21 mouse cellular contexts compared by ENCODE assay signal in genomic region chr9:107260429-107260828, GRCm38 (mm10). TPM values are rescaled to one million over a fixed set of nuclear protein-coding genes. Genes with fewer than 3 reads are reported as not detected.
A peak's percentile ranks its signal among the peaks of the same experiment; 100 is the strongest.
DNase-seq lines count a peak whose midpoint lies in the region; ATAC-seq and TF ChIP-seq lines count a peak whose summit lies in the region.
"Had no signal": no experiment of that assay in that cellular context is flagged by ENCODE, and none has a peak within 500 bp of the region (broad histone marks: within the 10 kb centered on the region; RNA-seq: fewer than 3 reads in every experiment).

No protein-coding gene starts in this region.

- H3K27me3 ChIP-seq in heart, embryonic 14.5 days (ENCODE audit: control insufficient read depth, insufficient read depth, low read length), result no peaks in the 10 kb centered on the region
- H3K27me3 ChIP-seq: embryonic facial prominence, embryonic 15.5 days; kidney, embryonic 15.5 days; limb, embryonic 12.5 days; liver, embryonic 15.5 days; neural tube, embryonic 13.5 days had no signal

- H3K9me3 ChIP-seq in heart, embryonic 14.5 days (ENCODE audit: control insufficient read depth, low read length), result no peaks in the 10 kb centered on the region
- H3K9me3 ChIP-seq: embryonic facial prominence, embryonic 15.5 days; G1E; kidney, embryonic 15.5 days; limb, embryonic 12.5 days; liver, embryonic 15.5 days; neural tube, embryonic 13.5 days had no signal

- no peak for TF ChIP-seq CTCF in bone marrow macrophage, adult 2 months (IDR thresholded peaks at IDR 0.05; ENCODE audit: low read depth, low read length)

- ATAC-seq in heart, embryonic 14.5 days (ENCODE audit: insufficient number of reproducible peaks, insufficient read depth, low FRiP score, low read depth), result no peak
- ATAC-seq: CD4-positive, CD25-positive, alpha-beta regulatory T cell, adult 4 months; intestine, embryonic 16.5 days had no signal

- H3K27ac ChIP-seq in heart, embryonic 14.5 days (replicated peaks in 1 of 2; ENCODE audit: control insufficient read depth in 1 of 2, insufficient read depth in 1 of 2, low read depth in 2 of 2, low read length in 2 of 2), result no peak overlapping the region; a peak in 1 of 4 replicates
- H3K27ac ChIP-seq in bone marrow macrophage, adult 2 months (ENCODE audit: insufficient read depth, low read depth, low read length), result peak overlapping the region; percentile 75
- H3K27ac ChIP-seq: embryonic facial prominence, embryonic 15.5 days; hindbrain, embryonic 14.5 days; kidney, embryonic 15.5 days; limb, embryonic 12.5 days; liver, embryonic 15.5 days; neural tube, embryonic 13.5 days had no signal

- H3K36me3 ChIP-seq in heart, embryonic 14.5 days (ENCODE audit: control insufficient read depth, insufficient read depth, low read length), result no peaks in the 10 kb centered on the region
- H3K36me3 ChIP-seq: embryonic facial prominence, embryonic 15.5 days; kidney, embryonic 15.5 days; limb, embryonic 12.5 days; liver, embryonic 15.5 days; neural tube, embryonic 13.5 days had no signal

- no peak overlapping the region for H3K4me3 ChIP-seq in heart, embryonic 14.5 days (ENCODE audit: control insufficient read depth in 1 of 2, insufficient read depth in 1 of 2, low read depth in 1 of 2, low read length in 2 of 2)
- H3K4me3 ChIP-seq in bone marrow macrophage, adult 2 months (ENCODE audit: insufficient read depth, low read length), result no peak overlapping the region
- H3K4me3 ChIP-seq: embryonic facial prominence, embryonic 15.5 days; kidney, embryonic 15.5 days; limb, embryonic 12.5 days; liver, embryonic 15.5 days; neural tube, embryonic 13.5 days had no signal

- H3K9ac ChIP-seq in heart, embryonic 14.5 days (ENCODE audit: low read length), result peak overlapping the region; percentile 16; the same call in 1 of the 2 replicates
- H3K9ac ChIP-seq: embryonic facial prominence, embryonic 15.5 days; hindbrain, embryonic 14.5 days; kidney, embryonic 15.5 days; limb, embryonic 12.5 days; liver, embryonic 15.5 days; neural tube, embryonic 13.5 days had no signal

- no peak for DNase-seq in heart, adult 18-20 months
- DNase-seq in cerebellum, adult 11-12 months, result peak; percentile 79
- DNase-seq in cerebellum, postnatal 25 days, result peak; percentile 78 to 81
- no peak for DNase-seq in spleen, adult 18-20 months
- DNase-seq in ovary, postnatal 14 days (ENCODE audit: low spot score), result no peak
- DNase-seq: adrenal gland, adult 2 months; gastrocnemius, postnatal 10 days; heart, postnatal 10 days; lung, postnatal 10 days; thymus, postnatal 4 days had no signal

- peaks cover 15 to 18% of the 10 kb centered on the region in 2 experiments for H3K4me1 ChIP-seq in heart, embryonic 14.5 days (ENCODE audit: control insufficient read depth in 2 of 2, insufficient read depth in 2 of 2, low read length in 2 of 2)
- peaks cover 66% of the 10 kb centered on the region for H3K4me1 ChIP-seq in bone marrow macrophage, adult 2 months (ENCODE audit: control insufficient read depth, insufficient read depth, low read length)

- no peak for TF ChIP-seq POLR2A in bone marrow macrophage, adult 2 months (IDR thresholded peaks at IDR 0.05; ENCODE audit: borderline replicate concordance, low read depth, low read length)

- H3K4me2 ChIP-seq in heart, embryonic 14.5 days (ENCODE audit: low read length), result no peak overlapping the region
- H3K4me2 ChIP-seq: embryonic facial prominence, embryonic 15.5 days; hindbrain, embryonic 14.5 days; kidney, embryonic 15.5 days; limb, embryonic 12.5 days; liver, embryonic 15.5 days; neural tube, embryonic 13.5 days had no signal

- 76% methylated on average over 2 of the region's 2 CpGs for WGBS in heart, embryonic 14.5 days

RNA-seq across cellular contexts. Expression of gene Dock3, which starts 28.7 kb away (rescaled TPM):
- polyA plus RNA-seq in heart, embryonic 14.5 days (2014; fragmentation: Nextera tagmentation; extraction: Ambion mirVana), result 0.15 and 0.42 TPM in 2 replicates
- total RNA-seq in heart, adult 18-20 months (2021), result 10 to 100 TPM; 10.8 to 11.0 TPM
- 0.16 TPM in 1 of 2 replicates, not detected in the other for polyA plus RNA-seq in bone marrow macrophage, adult 2 months (2012; ENCODE audit: insufficient read depth, insufficient read length, missing spikeins)
- polyA plus RNA-seq: G1E had no signal

RNA-seq across cellular contexts. Expression of gene Mapkapk3, which starts 29.2 kb away (rescaled TPM):
- polyA plus RNA-seq in heart, embryonic 14.5 days (2014; fragmentation: Nextera tagmentation; extraction: Ambion mirVana), result 6.4 and 6.5 TPM in 2 replicates
- 10 to 100 TPM; 29.4 to 30.3 TPM for total RNA-seq in heart, adult 18-20 months (2021)
- polyA plus RNA-seq in bone marrow macrophage, adult 2 months (2012; ENCODE audit: insufficient read depth, insufficient read length, missing spikeins), result 51.9 and 53.6 TPM in 2 replicates

RNA-seq across cellular contexts. Expression of gene Cish, which starts 35.4 kb away (rescaled TPM):
- polyA plus RNA-seq in heart, embryonic 14.5 days (2014; fragmentation: Nextera tagmentation; extraction: Ambion mirVana), result 14.7 and 14.9 TPM in 2 replicates
- total RNA-seq in heart, adult 18-20 months (2021), result 100 to 1,000 TPM; 120 to 131 TPM
- 0.80 and 0.83 TPM in 2 replicates for polyA plus RNA-seq in bone marrow macrophage, adult 2 months (2012; ENCODE audit: insufficient read depth, insufficient read length, missing spikeins)

Comparison
In these comparisons a context has a peak if more than half of its experiments do, and no peak if none do; other contexts are left out.
1. DNase-seq: peak in cerebellum, adult 11-12 months (single experiment) and cerebellum, postnatal 25 days (2 of 2); none in heart, adult 18-20 months (0 of 2), spleen, adult 18-20 months (0 of 2) and ovary, postnatal 14 days (single experiment).